Mouse (Mus musculus) MEL (cell line): ENCODE measurements around the gene Ino80b. TPM values are rescaled to one million over a fixed set of nuclear protein-coding genes. Genes with fewer than 3 reads are reported as not detected.

Source experiments
- DNase-seq: peaks from one replicate; pipeline ENCODE4 v3.0.0; 2011; ENCODE audit warnings: low read depth, low spot score
- H3K27ac ChIP-seq: 2 replicates; pipeline ENCODE4 v1.5.1; 2012; ENCODE audit warnings: low read depth, mild to moderate bottlenecking, control low read depth, low read length, moderate library complexity; ENCODE audit not compliant: control insufficient read depth
- H3K27me3 ChIP-seq, 2 experiments: fragments of 150-350 bp in 1 of 2; sonication (generic) in 1 of 2; 2 replicates each; pipeline ENCODE4 v1.6.1; 2012; ENCODE audit warnings: low read length in 2 of 2, mild to moderate bottlenecking in 2 of 2, improper control_type of control experiment in 1 of 2, moderate library complexity in 1 of 2; ENCODE audit not compliant: insufficient read depth in 2 of 2, control insufficient read depth in 1 of 2
- H3K36me3 ChIP-seq, 2 experiments: 2 replicates each; pipeline ENCODE4 v1.6.1; 2012 to 2014; ENCODE audit warnings: low read length in 2 of 2, improper control_type of control experiment in 1 of 2, inconsistent platforms in 1 of 2, mild to moderate bottlenecking in 1 of 2; ENCODE audit not compliant: insufficient read depth in 2 of 2, control insufficient read depth in 1 of 2
- H3K4me1 ChIP-seq, 2 experiments: fragments of 150-350 bp in 1 of 2; sonication (generic) in 1 of 2; 2 replicates each; pipeline ENCODE4 v1.6.1; 2012; ENCODE audit warnings: low read length in 2 of 2, improper control_type of control experiment in 1 of 2, mild to moderate bottlenecking in 1 of 2; ENCODE audit not compliant: insufficient read depth in 2 of 2, control insufficient read depth in 1 of 2
- H3K4me3 ChIP-seq, 2 experiments: fragments of 150-350 bp in 1 of 2; sonication (generic) in 1 of 2; 2 replicates each; pipeline ENCODE4 v1.5.1; 2012; ENCODE audit warnings: low read depth in 2 of 2, low read length in 2 of 2, mild to moderate bottlenecking in 2 of 2, moderate library complexity in 2 of 2, control low read depth in 1 of 2, improper control_type of control experiment in 1 of 2; ENCODE audit not compliant: control insufficient read depth in 1 of 2, insufficient read depth in 1 of 2
- H3K79me2 ChIP-seq: 2 replicates; pipeline ENCODE4 v1.6.1; 2012; ENCODE audit warnings: mild to moderate bottlenecking, low read length, moderate library complexity; ENCODE audit not compliant: control insufficient read depth, poor library complexity, insufficient read depth
- H3K9ac ChIP-seq: 2 replicates; pipeline ENCODE4 v1.6.1; 2012; ENCODE audit warnings: low read depth, mild to moderate bottlenecking, control low read depth, low read length, moderate library complexity; ENCODE audit not compliant: control insufficient read depth, poor library complexity, severe bottlenecking
- H3K9me3 ChIP-seq: fragments of 150-350 bp; sonication (generic); replicated peaks from 2 replicates; pipeline ENCODE4 v1.6.1; 2012; ENCODE audit warnings: mild to moderate bottlenecking, low read length, improper control_type of control experiment, moderate library complexity; ENCODE audit not compliant: insufficient read depth
- CHD1 ChIP-seq: IDR thresholded peaks from 2 replicates; pipeline ENCODE4 v1.6.1; 2012; ENCODE audit warnings: low read depth, mild to moderate bottlenecking, inconsistent platforms, low read length, improper control_type of control experiment
- CHD2 ChIP-seq: IDR thresholded peaks from 2 replicates; pipeline ENCODE4 v1.6.1; 2011; ENCODE audit warnings: low read length, improper control_type of control experiment
- CTCF ChIP-seq, 3 experiments: IDR thresholded peaks in 2 of 3; conservative IDR thresholded peaks in 1 of 3; 2 replicates each; pipeline ENCODE4 v1.5.1; 2011 to 2012; ENCODE audit warnings: low read length in 3 of 3, low read depth in 2 of 3, mild to moderate bottlenecking in 2 of 3, improper control_type of control experiment in 1 of 3, inconsistent platforms in 1 of 3, mixed read lengths in 1 of 3, moderate library complexity in 1 of 3; ENCODE audit not compliant: control insufficient read depth in 1 of 3, insufficient read depth in 1 of 3, poor library complexity in 1 of 3, severe bottlenecking in 1 of 3
- ELF1 ChIP-seq: IDR thresholded peaks from 2 replicates; pipeline ENCODE4 v1.6.1; 2014; ENCODE audit warnings: low read depth, mild to moderate bottlenecking, inconsistent platforms, low read length, improper control_type of control experiment, moderate library complexity
- EP300 ChIP-seq, 2 experiments: IDR thresholded peaks; 2 replicates each; pipeline ENCODE4 v1.6.1; 2011; ENCODE audit warnings: improper control_type of control experiment in 2 of 2, low read length in 2 of 2, low read depth in 1 of 2, mild to moderate bottlenecking in 1 of 2
- ETS1 ChIP-seq: IDR thresholded peaks from 2 replicates; pipeline ENCODE4 v1.6.1; 2012; ENCODE audit warnings: low read depth, mild to moderate bottlenecking, inconsistent platforms, low read length, improper control_type of control experiment, moderate library complexity
- GABPA ChIP-seq: IDR thresholded peaks from 2 replicates; pipeline ENCODE4 v1.6.1; 2012; ENCODE audit warnings: low read depth, mild to moderate bottlenecking, inconsistent platforms, low read length, improper control_type of control experiment, moderate library complexity
- GATA1 ChIP-seq: IDR thresholded peaks from 2 replicates; pipeline ENCODE4 v1.6.1; 2011; ENCODE audit warnings: low read depth, low read length, improper control_type of control experiment
- HCFC1 ChIP-seq: IDR thresholded peaks from 2 replicates; pipeline ENCODE4 v1.6.1; 2012; ENCODE audit warnings: low read depth, mild to moderate bottlenecking, inconsistent platforms, low read length, improper control_type of control experiment, moderate library complexity
- KAT2A ChIP-seq: conservative IDR thresholded peaks from 2 replicates; pipeline ENCODE4 v1.6.1; 2012; ENCODE audit warnings: low read depth, low read length, improper control_type of control experiment, inconsistent platforms
- MAFK ChIP-seq: IDR thresholded peaks from 2 replicates; pipeline ENCODE4 v1.6.1; 2011; ENCODE audit warnings: low read depth, mild to moderate bottlenecking, low read length, improper control_type of control experiment, borderline replicate concordance
- MAX ChIP-seq: IDR thresholded peaks from 2 replicates; pipeline ENCODE4 v1.6.1; 2011; ENCODE audit warnings: low read length, improper control_type of control experiment
- MXI1 ChIP-seq: IDR thresholded peaks from 2 replicates; pipeline ENCODE4 v1.6.1; 2011; ENCODE audit warnings: mild to moderate bottlenecking, low read depth, low read length, improper control_type of control experiment
- MYC ChIP-seq: IDR thresholded peaks from 2 replicates; pipeline ENCODE4 v1.6.1; 2011; ENCODE audit warnings: low read depth, mild to moderate bottlenecking, low read length, improper control_type of control experiment, moderate library complexity
- NELFE ChIP-seq: IDR thresholded peaks from 2 replicates; pipeline ENCODE4 v1.6.1; 2011; ENCODE audit warnings: low read depth, low read length, improper control_type of control experiment
- NRF1 ChIP-seq: IDR thresholded peaks from 2 replicates; pipeline ENCODE4 v1.6.1; 2014; ENCODE audit warnings: low read depth, mild to moderate bottlenecking, inconsistent platforms, low read length, improper control_type of control experiment, moderate library complexity; ENCODE audit not compliant: poor library complexity, insufficient read depth, severe bottlenecking
- POLR2A ChIP-seq, 2 experiments: IDR thresholded peaks; 2 replicates each; pipeline ENCODE4 v1.6.1; 2011 to 2012; ENCODE audit warnings: low read length in 2 of 2, mild to moderate bottlenecking in 2 of 2, control low read depth in 1 of 2, improper control_type of control experiment in 1 of 2, low read depth in 1 of 2, moderate library complexity in 1 of 2; ENCODE audit not compliant: control insufficient read depth in 1 of 2, insufficient read depth in 1 of 2, poor library complexity in 1 of 2
- POLR2AphosphoS2 ChIP-seq: IDR thresholded peaks from 2 replicates; pipeline ENCODE4 v1.6.1; 2011; ENCODE audit warnings: low read length, improper control_type of control experiment
- POLR2AphosphoS5 ChIP-seq: IDR thresholded peaks from 2 replicates; pipeline ENCODE4 v1.6.1; 2012; ENCODE audit warnings: low read depth, borderline replicate concordance, mild to moderate bottlenecking, inconsistent platforms, low read length, moderate library complexity, mixed read lengths
- RAD21 ChIP-seq: IDR thresholded peaks from 2 replicates; pipeline ENCODE4 v1.6.1; 2011; ENCODE audit warnings: mild to moderate bottlenecking, low read depth, low read length, improper control_type of control experiment
- SIN3A ChIP-seq: IDR thresholded peaks from 2 replicates; pipeline ENCODE4 v1.6.1; 2012; ENCODE audit warnings: low read length, improper control_type of control experiment, inconsistent platforms
- SMC3 ChIP-seq: IDR thresholded peaks from 2 replicates; pipeline ENCODE4 v1.6.1; 2011; ENCODE audit warnings: low read depth, low read length, improper control_type of control experiment
- TCF12 ChIP-seq: IDR thresholded peaks from 2 replicates; pipeline ENCODE4 v1.6.1; 2014; ENCODE audit warnings: low read depth, mild to moderate bottlenecking, inconsistent platforms, low read length, improper control_type of control experiment, moderate library complexity
- UBTF ChIP-seq: IDR thresholded peaks from 2 replicates; pipeline ENCODE4 v1.6.1; 2012; ENCODE audit warnings: low read depth, mild to moderate bottlenecking, inconsistent platforms, low read length, improper control_type of control experiment, moderate library complexity, borderline replicate concordance; ENCODE audit not compliant: insufficient read depth
- ZKSCAN1 ChIP-seq: IDR thresholded peaks from 2 replicates; pipeline ENCODE4 v1.6.1; 2012; ENCODE audit warnings: low read depth, mild to moderate bottlenecking, inconsistent platforms, low read length, improper control_type of control experiment, moderate library complexity
- ZMIZ1 ChIP-seq: IDR thresholded peaks from 2 replicates; pipeline ENCODE4 v1.6.1; 2012; ENCODE audit warnings: low read depth, mild to moderate bottlenecking, inconsistent platforms, low read length, improper control_type of control experiment, moderate library complexity
- polyA plus RNA-seq, 2 experiments: library from polyadenylated mRNA; stranded (reverse) in 1 of 2; unstranded in 1 of 2; fragments of >175 nt in 1 of 2; fragments of >200 nt in 1 of 2; gene quantifications; 2 replicates each; pipeline versions ENCODE4 v1.2.1 to v1.2.4; 2012; ENCODE audit warnings: low replicate concordance in 2 of 2, low read depth in 1 of 2; ENCODE audit not compliant: insufficient read length in 2 of 2, insufficient read depth in 1 of 2, missing spikeins in 1 of 2
- total RNA-seq: library from RNA; depleted of rRNA; stranded (reverse); fragments of 300-350 nt; gene quantifications from 2 replicates; pipeline ENCODE4 v1.2.3, GENCODE M21; 2012

The Ino80b gene
- total and polyA plus RNA-seq, 3 experiments, result 30.6 to 40.9 TPM; not detected in 1

- Histone ChIP-seq H3K79me2 (peaks cover 12% of the 10 kb centered on the region), H3K27ac (peak overlapping the region; percentile 63), H3K9me3 (no peaks in the 10 kb centered on the region), H3K27me3 (no peaks in the 10 kb centered on the region), H3K4me1 (peaks cover 0 to 7% of the 10 kb centered on the region in 2 experiments; a peak in 3 of 4 replicates), H3K9ac (peak overlapping the region; percentile 76), H3K4me3 (peak overlapping the region; percentile 66), H3K36me3 (peaks cover 1 to 8% of the 10 kb centered on the region in 2 experiments; a peak in 3 of 4 replicates)
- DNase-seq, result peak; percentile 77
- TF ChIP-seq CHD1 (no peak), KAT2A (no peak), SMC3 (0 out of 2 replicates have a peak, but pooled peaks have one; percentile 15), POLR2A (IDR thresholded peaks at IDR 0.05; ENCODE audit: control insufficient read depth in 1 of 2, insufficient read depth in 1 of 2, low read depth in 1 of 2, low read length in 2 of 2, poor library complexity in 1 of 2) (peak in 1 of 2 experiments; percentile 19; a peak in 2 of 4 replicates), UBTF (peak; percentile 23; the same call in 1 of the 2 replicates), GABPA (no peak), MXI1 (0 out of 2 replicates have a peak, but pooled peaks have one; percentile 3), ELF1 (no peak), CTCF (IDR thresholded peaks at IDR 0.05 in 2 of 3, conservative IDR thresholded peaks at IDR 0.05 in 1 of 3; ENCODE audit: control insufficient read depth in 1 of 3, insufficient read depth in 1 of 3, low read depth in 2 of 3, low read length in 3 of 3, poor library complexity in 1 of 3, severe bottlenecking in 1 of 3) (peak in 2 of 3 experiments; percentile 26 to 49; a peak in 5 of 6 replicates), CHD2 (no peak), MYC (no peak), MAX (no peak), HCFC1 (0 out of 2 replicates have a peak, but pooled peaks have one; percentile 25)
These were observed 23.3 kb downstream of the Ino80b start for GRCm38 (mm10) chr6:83101688-83102556.

- H3K4me3 ChIP-seq, result peak within 1 kb of the TSS; percentile 66
- H3K79me2 ChIP-seq, result peaks cover 12% of the 10 kb centered on the region
- H3K9me3 ChIP-seq, result no peaks in the 10 kb centered on the region
- peaks cover 1 to 8% of the 10 kb centered on the region in 2 experiments; a peak in 3 of 4 replicates for H3K36me3 ChIP-seq
- H3K27me3 ChIP-seq, result no peaks in the 10 kb centered on the region
- peak within 1 kb of the TSS; percentile 63 for H3K27ac ChIP-seq
- peaks cover 0 to 7% of the 10 kb centered on the region in 2 experiments; a peak in 3 of 4 replicates for H3K4me1 ChIP-seq
- DNase-seq, result peak; percentile 95
- H3K9ac ChIP-seq, result peak within 1 kb of the TSS; percentile 76
- TF ChIP-seq RAD21 (peak; percentile 65), POLR2AphosphoS5 (no peak), EP300 (IDR thresholded peaks at IDR 0.05; ENCODE audit: low read depth in 1 of 2, low read length in 2 of 2) (no peak; a peak in 1 of 4 replicates), POLR2A (IDR thresholded peaks at IDR 0.05; ENCODE audit: control insufficient read depth in 1 of 2, insufficient read depth in 1 of 2, low read depth in 1 of 2, low read length in 2 of 2, poor library complexity in 1 of 2) (peak in 1 of 2 experiments; percentile 81; a peak in 2 of 4 replicates), ZKSCAN1 (no peak), ETS1 (peak; percentile 58; the same call in 1 of the 2 replicates), ELF1 (peak; percentile 86), UBTF (peak; percentile 44; the same call in 1 of the 2 replicates), MYC (peak; percentile 47; the same call in 1 of the 2 replicates), ZMIZ1 (no peak), SIN3A (peak; percentile 97), CTCF (IDR thresholded peaks at IDR 0.05 in 2 of 3, conservative IDR thresholded peaks at IDR 0.05 in 1 of 3; ENCODE audit: control insufficient read depth in 1 of 3, insufficient read depth in 1 of 3, low read depth in 2 of 3, low read length in 3 of 3, poor library complexity in 1 of 3, severe bottlenecking in 1 of 3) (peak; percentile 17 to 82 (median 31); a peak in 4 of 6 replicates), MAFK (no peak), NELFE (peak; percentile 52; the same call in 1 of the 2 replicates), KAT2A (no peak; the same call in 1 of the 2 replicates), NRF1 (0 out of 2 replicates have a peak, but pooled peaks have one; percentile 30), POLR2AphosphoS2 (peak; percentile 34), GABPA (no peak), TCF12 (peak; percentile 54; the same call in 1 of the 2 replicates), SMC3 (peak; percentile 83), MAX (peak; percentile 48), GATA1 (0 out of 2 replicates have a peak, but pooled peaks have one; percentile 11)
These were observed 23.9 kb downstream of the Ino80b start, which contains the start of the genes Ccdc142 and Gm42688 for GRCm38 (mm10) chr6:83101316-83101687. Ccdc142 (plus strand) TSS chr6:83101601. Gm42688 (plus strand) TSS chr6:83101617.
